Mouse (Mus musculus) forelimb bud, embryonic 11.5 days (tissue): ENCODE results near the gene Trim67.

Experiments
- DNase-seq: peaks from one replicate; pipeline ENCODE4 v3.0.0-alpha.2; 2012; ENCODE audit warnings: low read depth, low spot score

Trim67 gene

DNA sequence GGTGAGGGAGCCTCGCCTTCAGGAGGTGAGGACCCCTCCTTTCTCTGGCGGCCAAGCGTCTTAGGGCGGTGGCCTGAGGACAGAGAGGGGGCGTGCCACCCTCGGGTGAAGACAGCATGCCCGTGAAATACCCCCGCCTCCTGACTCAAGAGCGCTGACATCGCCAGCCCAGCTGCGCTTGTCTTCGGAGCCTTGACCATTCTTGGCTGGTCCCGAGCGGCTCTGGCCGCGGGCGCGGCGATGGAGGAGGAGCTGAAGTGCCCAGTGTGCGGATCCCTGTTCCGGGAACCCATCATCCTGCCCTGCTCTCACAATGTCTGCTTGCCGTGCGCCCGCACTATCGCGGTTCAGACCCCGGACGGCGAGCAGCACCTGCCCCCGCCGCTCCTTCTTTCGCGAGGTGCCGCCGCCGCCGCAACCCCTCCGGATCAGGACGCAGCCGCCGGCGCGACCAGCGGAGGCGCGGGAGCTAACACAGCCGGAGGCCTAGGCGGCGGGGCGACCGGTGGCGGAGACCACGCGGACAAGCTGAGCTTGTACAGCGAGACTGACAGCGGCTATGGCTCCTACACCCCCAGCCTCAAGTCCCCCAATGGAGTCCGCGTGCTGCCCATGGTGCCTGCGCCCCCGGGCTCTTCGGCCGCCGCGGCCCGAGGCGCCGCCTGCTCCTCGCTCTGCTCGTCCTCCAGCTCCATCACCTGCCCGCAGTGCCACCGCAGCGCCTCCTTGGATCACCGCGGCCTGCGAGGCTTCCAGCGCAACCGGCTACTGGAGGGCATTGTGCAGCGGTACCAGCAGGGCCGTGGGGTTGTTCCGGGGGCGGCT is 981 bp downstream of the Trim67 start:
- DNase-seq, result no peak

DNA sequence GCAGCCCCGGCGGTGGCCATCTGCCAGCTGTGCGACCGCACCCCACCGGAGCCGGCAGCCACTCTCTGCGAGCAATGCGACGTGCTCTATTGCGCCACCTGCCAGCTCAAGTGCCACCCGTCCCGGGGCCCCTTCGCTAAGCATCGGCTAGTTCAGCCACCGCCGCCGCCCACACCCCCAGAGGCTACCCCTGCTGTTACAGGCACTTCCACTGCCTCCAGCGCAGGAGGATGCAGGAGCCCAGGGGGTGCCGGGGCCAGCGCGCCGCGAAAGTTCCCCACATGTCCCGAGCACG is 1.5 kb downstream of the Trim67 start:
- DNase-seq, result no peak

DNA sequence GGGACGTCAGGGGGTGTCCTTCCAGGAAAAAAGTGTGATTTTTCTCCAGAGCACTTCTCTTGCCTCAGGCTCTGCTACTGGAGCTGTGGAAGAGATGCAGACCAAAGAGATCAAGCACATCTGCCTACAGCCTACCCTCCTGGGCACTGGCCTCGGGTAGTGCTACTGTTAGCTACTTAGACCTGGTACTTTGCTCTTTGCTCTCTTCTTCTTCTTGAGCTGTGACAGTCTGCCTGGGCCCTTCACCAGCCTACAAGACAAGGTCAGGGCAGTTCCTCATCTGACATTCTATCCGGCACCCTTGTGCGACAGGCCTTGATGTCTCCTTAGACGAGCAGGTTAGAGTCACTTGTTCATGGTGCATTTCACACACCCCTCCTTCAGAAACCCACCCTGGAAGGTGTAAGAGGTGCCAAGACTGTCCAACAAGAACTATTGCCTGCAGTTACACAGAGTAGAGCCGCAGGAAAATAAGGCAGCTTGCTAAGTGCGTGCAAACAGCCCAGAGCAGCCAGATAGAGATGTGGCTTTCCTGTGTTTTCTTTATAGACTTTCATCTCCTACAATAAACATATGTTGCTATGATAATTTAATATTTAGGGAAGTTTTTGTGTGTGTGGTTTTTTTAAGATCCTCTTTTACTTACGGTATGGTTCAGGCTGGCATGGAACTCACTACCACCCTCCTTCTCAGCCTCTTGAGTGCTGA is 3.0 kb downstream of the Trim67 start:
- no peak for DNase-seq

DNA sequence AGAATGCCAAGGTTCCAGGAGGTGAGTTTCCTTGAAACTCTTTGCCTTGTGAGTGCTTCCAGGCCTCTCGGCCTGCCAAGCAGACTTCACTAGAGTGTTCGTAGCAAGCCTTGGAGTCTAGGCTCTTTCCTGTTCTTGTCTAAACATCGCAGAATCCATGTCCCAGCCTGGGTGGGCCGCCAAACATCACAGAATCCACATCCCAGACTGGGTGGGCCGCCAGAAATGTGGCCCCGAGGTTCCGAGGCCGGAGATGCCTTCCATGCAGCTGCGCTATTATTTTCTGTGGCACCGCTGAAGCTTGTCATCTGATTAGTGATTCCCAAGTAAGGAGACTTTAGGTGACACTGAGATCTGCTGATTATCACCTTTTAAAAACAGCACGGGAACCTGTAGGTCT is 7.7 kb downstream of the Trim67 start:
- DNase-seq, result no peak

DNA sequence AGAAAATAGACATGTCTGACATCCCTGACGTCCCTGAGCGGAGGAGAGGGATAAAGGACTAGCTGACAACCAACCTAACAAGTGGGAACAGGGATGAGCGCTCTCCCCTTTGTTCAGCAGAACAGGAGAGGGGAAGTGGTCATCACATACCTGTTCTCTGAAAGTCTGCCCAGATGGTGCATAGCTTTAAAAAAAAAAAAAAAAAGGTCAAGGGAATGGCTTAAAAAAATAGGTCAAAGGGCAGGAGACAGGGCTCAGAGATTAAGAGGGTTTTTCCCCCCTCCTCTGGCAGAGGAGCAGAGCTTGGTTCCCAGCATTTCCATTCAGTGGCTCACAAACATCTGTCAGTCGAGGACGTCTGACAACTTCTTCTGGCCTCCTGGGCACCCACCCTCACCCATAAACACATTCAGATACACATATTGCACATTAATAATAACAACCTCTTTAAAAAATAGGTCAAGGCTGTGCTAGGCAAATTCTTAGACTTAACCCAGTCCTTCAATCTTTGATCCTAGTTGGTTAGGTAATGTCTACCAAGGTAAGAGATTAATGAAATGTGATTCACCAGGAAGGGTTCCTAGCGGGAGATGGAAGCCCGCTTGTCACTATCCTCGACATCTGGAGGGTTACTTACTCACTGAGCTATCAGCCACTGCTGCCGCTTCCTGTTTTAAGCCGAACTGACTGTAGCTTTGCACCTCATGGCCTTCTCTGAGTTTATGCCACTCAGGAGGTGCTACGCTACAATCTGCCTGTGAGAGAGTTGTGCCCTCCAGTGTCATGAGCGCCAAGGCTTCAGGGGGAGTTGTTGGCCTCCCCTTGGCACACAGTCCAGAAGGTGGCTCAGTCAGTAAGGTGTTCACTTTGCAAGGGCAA is 11.2 kb downstream of the Trim67 start:
- no peak for DNase-seq

DNA sequence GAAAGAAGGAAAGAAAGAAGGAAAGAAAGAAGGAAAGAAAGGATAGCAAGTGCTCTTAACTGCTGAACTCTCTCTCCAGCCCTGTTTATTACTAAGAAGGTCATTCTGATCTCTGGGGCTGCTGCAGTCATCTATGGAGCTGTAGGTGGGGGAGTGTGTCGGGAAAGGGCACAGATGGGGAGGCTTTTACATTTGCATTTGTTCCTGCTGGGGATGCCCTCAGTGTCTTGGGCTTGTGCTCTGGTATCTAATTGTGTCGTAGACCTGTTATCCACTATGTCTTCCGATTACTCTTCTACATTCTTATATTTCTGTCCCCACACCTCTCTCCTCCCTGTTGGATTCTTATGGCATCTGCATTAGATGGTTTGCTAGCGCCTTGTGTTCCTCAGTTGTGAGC is 13.1 kb downstream of the Trim67 start:
- DNase-seq, result no peak

DNA sequence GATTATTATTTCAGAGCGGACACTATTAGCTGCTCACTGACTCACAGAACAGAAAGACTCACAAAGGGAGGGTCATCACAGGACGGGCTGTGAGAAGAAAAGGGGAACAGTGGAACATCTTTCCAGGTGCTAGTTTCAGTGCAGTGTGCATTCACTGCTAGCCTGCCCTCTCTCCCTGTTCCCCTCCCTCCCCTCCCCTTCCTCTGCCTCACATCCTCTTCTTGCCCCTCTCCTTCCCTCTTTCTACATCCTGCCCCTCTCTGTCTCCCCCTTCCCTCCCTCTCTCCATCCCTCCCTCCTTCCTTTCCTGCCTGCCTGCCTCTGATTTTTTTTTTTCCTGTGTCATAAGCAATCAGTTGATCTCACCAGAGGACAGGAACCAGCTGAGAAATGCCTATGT is 16.5 kb downstream of the Trim67 start:
- DNase-seq, result no peak

DNA sequence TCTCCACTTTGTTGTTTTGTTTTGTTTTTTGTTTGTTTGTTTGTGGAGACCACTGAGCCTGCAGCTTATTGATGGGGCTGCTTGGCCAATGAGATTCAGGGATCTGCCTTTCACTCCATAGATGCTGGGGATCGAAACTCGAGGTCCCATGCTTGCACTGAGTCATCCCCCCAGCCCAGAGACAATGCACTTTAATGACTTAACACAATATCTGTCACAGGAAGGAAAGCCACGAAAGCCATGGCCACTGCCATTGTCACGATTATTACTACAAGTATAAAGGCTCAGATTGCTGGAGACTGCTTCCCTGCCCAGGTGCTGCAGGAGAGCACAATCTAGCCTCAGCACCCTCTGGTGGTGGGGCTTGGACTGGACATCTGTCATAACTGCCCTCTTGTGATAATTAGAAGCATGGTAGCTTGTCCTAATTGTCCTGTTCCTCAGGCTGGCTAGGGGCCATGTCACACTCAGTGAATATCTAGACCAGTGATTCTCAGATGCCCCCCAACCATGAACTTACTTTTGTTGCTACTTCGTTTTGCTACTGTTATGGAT is 17.2 kb downstream of the Trim67 start:
- DNase-seq, result no peak

DNA sequence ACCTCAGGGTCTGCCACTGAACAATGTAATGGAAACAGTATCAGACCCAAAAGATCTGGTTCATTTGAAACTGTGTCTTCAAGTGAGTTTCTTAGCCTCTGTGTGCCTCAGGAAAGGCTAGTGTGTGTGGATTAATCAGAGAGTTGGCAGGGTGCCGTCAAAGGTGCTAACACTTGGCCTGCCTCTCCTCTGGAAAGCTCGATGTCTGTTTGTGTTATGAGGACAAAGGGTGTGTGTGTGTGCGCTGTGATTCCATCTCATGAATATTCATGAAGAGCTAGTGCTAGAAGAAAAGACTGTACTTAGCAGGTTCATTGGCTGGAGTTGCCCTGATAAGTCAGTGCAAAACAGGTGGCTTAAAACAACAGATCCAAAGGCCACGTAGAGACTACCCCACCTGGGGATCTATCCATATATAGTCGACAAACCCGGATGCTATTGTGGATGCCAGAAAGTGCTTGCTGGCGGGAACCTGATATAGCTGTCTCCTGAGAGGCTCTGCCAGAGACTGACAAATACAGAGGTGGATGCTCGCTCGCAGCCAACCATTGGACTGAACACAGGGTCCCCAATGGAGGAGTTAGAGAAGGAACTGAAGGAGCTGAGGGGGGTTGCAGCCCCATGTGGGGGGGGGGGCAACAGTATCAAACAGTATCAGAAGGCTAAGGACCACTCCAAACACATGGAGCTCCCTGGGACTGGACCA is 17.9 kb downstream of the Trim67 start:
- no peak for DNase-seq

DNA sequence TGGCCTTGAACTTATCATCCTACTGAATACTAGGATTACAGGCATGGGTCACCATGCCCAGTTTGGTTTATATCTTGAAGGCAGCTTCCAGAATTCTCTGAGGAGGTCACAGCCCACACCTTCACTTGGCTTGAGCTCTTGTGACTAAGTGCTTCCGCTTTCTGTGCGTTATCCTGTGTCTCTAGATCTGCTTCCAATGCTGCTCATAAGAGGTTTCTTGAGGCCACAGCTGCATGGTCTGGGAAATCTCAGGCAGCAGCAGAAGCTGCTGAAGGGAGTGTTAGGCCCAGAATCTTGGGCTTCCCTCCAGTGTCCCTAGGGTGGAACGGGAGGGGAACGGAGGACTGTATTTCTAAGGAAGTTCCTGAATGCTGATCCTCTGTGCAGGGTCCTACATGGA is 20.4 kb downstream of the Trim67 start:
- DNase-seq, result no peak

DNA sequence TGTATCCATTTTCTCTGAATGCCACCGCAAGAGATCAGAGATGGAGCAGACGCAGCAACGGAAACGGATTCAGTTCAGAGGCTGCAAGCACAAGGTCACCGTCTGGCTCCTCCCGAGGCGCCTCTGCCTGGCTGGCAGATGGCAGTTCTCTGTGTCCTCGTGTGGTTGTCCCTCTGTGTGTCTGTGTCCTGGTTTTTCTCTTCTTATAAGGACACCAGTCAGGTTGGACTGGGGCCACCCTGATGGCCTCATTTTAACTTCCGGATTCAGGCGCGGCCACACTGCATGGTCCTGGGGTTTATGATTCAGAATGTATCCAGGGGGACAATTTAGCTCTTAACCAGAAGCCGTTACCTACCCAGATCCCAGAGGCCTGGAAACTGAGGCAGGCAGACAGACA is 23.0 kb downstream of the Trim67 start:
- no peak for DNase-seq

DNA sequence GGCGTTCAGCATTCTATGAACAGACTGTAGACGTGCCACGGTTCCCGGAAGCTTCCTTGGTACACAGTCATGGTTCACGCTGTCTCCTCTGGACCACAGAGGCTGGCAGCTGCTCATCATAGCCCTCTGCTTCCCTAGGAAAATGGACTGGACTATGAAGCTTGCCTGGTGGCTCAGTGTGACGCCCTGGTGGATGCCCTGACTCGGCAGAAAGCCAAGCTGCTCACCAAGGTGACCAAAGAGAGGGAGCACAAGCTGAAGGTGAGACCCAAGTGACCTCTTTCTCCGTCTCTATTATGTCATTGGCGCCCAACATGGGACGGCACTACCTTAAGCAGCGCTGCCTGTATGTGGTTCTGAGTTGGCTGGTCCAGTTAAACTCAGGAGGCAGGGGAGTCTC is 24.0 kb downstream of the Trim67 start:
- DNase-seq, result no peak

DNA sequence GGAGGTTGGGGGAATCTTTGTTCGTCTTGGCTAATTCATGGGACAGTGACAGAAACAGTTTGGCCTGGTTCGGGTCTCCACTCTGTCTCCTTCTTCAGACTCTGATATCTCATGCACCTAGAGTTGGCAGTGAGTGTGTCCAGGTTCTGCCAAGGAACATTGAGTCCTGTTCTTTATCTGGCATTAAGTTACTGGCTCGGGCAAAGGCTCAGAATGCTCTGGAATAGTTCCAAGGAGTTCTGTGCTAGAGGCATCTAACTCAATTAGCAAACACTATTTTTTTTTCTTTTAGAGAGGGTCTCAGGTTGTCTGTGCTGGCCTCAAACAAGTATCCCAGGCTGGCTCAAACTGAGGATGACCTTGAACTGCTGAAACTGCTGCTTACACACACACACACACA is 24.5 kb downstream of the Trim67 start:
- no peak for DNase-seq

DNA sequence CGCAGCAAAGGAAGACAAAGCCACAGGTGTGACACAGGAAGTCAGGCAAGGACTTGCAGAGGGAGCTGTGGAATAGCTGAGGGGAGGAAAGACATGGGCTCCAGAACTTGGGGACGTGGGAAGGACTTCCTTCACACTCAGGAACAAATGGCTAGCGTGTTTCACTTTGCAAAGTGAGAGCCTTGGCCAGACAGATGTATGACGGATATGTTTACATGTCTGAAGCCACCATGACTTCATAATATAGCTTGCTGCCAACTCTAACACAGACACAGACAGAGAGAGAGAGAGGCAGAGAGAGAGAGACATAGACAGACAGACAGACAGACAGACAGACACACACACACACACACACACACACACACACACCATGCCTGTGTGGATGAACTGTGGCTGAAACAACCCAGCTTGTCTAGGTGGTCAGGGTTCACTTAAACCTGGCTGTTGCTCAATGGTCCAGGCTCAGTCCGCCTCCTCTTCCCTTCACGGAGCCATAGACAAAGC is 26.8 kb downstream of the Trim67 start:
- DNase-seq, result no peak

DNA sequence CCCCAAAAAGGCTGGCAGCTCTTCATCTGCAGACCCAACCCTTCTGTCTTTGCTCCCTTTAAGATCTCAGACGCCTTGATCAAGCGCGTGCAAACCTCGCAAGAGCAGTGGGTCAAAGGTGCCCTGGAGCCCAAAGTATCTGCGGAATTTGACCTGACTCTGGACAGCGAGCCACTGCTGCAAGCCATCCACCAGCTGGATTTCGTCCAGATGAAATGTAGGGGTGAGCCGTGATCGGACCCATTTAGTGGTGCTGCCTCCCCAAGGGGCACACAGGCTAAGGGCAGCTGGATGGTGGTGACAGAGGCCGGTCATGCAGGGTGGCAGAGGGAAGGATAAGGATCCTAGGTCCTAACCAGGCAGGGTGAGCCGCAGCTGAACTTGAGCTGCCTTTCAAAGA is 27.2 kb downstream of the Trim67 start:
- DNase-seq, result no peak

DNA sequence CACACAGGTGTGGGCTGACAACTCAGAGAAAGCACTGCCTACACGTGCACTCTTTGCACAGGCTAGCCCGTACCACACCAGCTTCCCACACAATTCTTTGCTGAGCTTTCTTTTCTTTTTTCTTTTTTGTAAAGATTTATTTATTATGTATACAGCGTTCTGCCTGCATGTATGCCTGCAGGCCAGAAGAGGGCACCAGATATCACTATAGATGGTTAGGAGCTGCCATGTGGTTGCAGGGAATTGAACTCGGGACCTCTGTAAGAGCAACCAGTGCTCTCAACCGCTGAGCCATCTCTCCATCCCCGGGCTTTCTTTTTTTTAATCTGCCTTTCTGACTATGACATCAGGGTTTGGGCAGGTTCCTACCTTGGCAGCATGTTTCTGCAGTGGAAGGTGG is 30.6 kb downstream of the Trim67 start:
- DNase-seq, result no peak

DNA sequence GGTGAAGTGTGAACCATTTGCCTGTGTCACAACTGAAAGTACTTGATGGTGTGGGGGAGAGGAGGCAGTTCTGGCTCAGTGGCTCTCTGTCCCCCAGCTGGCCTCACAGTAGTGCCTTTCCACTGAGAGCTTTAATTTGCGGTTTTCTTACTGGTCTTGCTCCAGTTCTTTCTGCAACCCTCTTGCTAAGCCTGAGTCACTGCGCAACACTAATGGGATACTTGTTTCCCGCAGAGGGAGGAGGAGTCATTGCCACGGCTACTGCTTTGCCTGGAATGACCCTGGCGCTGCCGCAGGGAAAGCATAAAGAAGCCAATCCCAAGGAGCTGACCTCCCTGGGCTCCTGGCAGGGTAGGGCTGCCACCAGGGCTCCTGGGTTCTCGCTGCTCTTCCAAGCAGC is 33.8 kb downstream of the Trim67 start:
- DNase-seq, result no peak

DNA sequence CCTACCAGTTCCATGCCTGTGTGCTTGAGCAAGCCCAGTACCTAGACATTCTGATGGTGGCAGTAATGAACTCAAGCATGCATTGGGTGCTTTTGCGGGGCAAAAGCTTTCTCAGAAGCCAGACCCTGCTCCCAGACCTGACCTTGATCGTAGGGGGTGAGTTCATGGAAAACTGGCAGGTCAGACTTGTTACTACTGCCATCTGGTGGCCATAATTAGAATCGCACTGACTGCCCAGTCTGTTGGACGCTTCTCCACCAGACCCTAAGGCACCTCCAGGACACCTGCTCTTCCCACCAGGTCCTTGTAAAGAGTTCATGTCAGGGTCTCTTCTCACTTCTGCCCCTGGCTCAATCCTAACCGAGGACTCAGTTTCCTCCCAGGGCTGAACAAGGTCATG is 34.5 kb downstream of the Trim67 start:
- DNase-seq, result peak; percentile 65

DNA sequence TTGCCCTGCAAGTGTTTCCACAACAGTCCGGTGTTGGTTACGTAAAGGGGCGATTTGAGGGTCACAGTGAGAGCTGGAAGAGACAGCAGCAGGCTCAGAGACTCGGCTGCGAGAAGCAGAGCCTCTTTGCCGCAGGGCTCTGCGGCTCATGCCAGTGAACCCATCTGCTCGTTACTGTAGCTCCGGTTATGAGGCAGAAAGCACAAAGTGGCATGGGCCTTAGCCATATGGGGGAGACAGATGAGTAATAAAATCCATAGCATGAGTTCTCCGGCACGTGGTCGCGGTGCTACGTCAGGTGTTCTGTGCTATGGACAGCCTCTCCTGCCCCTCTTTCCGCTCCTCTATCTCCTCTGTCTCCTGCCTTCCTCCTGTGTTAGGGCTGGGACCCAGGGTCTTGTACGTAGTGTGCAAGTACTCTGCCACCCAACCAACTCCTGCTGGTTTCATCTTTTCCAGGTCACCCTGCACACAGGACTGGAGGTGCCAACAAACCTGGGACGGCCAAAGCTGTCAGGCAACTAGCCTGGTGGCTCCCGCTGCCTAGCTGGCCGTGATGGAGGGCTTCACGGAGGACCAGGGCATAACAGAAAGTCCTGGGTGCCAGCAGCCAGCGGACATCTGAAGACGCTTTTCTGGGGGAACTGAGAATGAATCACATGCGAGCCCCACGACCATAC is 35.8 kb downstream of the Trim67 start:
- DNase-seq, result no peak

DNA sequence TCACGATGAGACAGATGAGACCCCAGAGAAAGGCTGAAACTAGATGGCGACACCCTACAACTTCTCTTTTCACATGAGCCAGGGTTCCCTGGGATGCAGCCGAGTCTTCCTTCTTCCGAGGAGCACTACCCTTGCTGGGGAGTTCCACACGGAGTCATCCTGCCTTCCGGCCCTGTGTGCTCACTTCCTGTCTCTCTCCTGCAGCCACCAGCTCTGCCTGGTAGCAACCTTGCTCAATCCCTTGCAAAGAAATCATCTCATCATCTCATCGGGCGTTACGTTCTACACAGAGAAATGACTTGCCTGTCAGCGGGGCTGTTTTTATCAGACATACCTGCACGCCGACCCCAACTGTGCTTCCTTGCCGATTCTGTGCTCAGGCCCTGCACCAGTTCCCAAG is 37.2 kb downstream of the Trim67 start:
- DNase-seq, result no peak

DNA sequence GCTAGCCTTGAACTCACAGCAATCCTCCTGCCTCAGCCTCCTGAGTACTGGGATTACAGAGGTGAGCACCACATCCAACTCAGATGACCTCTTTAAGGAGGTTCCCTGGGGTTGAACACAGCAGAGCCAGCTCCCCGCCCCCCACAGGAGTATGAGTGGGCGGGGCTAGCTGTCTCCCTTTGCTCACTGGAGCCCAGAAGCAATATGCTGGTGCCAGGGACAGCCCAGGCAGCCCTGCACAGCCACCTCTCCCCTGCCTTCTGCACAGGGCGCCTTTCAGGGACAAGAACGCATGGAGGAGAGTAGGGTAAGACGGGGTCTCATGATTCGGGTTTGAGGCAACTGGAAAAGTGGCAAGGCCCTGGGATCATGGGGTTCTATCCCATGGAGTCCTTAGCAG is 38.6 kb downstream of the Trim67 start:
- DNase-seq, result no peak
